Mouse (Mus musculus) lung, embryonic 14.5 days (tissue): ENCODE measurements around the gene Fam166a. TPM values are rescaled to one million over a fixed set of nuclear protein-coding genes. Genes with fewer than 3 reads are reported as not detected.
A peak's percentile ranks its signal among the peaks of the same experiment; 100 is the strongest.

Experiments
- ATAC-seq: fragments of 200-750 bp; cut with Nextera tagmentation; 2 replicates; pipeline ENCODE4 v1.8.0; 2017; ENCODE audit warnings: mild to moderate bottlenecking, moderate TSS enrichment, moderate library complexity; ENCODE audit not compliant: insufficient read depth
- DNase-seq: peaks from one replicate; pipeline ENCODE4 v3.0.0-alpha.2; 2015
- H3K27ac ChIP-seq: fragments of 300-500 bp; sonication (generic); 2 replicates; pipeline ENCODE4 v1.5.1; 2014; ENCODE audit warnings: low read depth, mild to moderate bottlenecking, moderate library complexity
- H3K27me3 ChIP-seq: fragments of 300-500 bp; sonication (generic); 2 replicates; pipeline ENCODE4 v1.6.1; 2014; ENCODE audit warnings: low read length, control low read depth; ENCODE audit not compliant: insufficient read depth
- H3K36me3 ChIP-seq: fragments of 300-500 bp; sonication (generic); 2 replicates; pipeline ENCODE4 v1.6.1; 2014; ENCODE audit warnings: control low read depth; ENCODE audit not compliant: insufficient read depth
- H3K4me1 ChIP-seq: fragments of 300-500 bp; sonication (generic); 2 replicates; pipeline ENCODE4 v1.6.1; 2014; ENCODE audit warnings: antibody characterized with exemption, control low read depth; ENCODE audit not compliant: insufficient read depth
- H3K4me2 ChIP-seq: fragments of 300-500 bp; sonication (generic); 2 replicates; pipeline ENCODE4 v1.6.1; 2014; ENCODE audit warnings: mild to moderate bottlenecking
- H3K4me3 ChIP-seq: fragments of 300-500 bp; sonication (generic); 2 replicates; pipeline ENCODE4 v1.5.1; 2014; ENCODE audit warnings: low read depth, low read length
- H3K9ac ChIP-seq: fragments of 300-500 bp; sonication (generic); 2 replicates; pipeline ENCODE4 v1.6.1; 2014
- H3K9me3 ChIP-seq: fragments of 300-500 bp; sonication (generic); 2 replicates; pipeline ENCODE4 v1.6.1; 2016; ENCODE audit warnings: low read depth, low read length, control low read depth
- CTCF ChIP-seq: IDR thresholded peaks from 2 replicates; pipeline ENCODE4 v1.5.1; 2016; ENCODE audit warnings: antibody characterized with exemption, low read depth
- WGBS: fragments of 180-500 bp; shearing (Covaris S2); extraction: QIAGEN DNeasy Blood & Tissue Kit; methylation state at CpG from one replicate; pipeline ENCODE4 v1.1.7; 2014; 5-methylcytosine and 5-hydroxymethylcytosine counted together
- polyA plus RNA-seq: library from polyadenylated mRNA; unstranded; fragments of >200 nt; fragmentation: Nextera tagmentation; extraction: Ambion mirVana; gene quantifications from 2 replicates; pipeline ENCODE4 v1.2.1, GENCODE M21; 2014

Gene Fam166a
- polyA plus RNA-seq, 1 experiment from 2014 or later, result 0.47 TPM

GRCm38 (mm10) chr2:25234050-25234449 is 15.5 kb downstream of the Fam166a start, which contains the start of gene Slc34a3:
Gene Slc34a3 (minus strand): TSS chr2:25234364.
- Histone ChIP-seq H3K9me3 (no peaks in the 10 kb centered on the region), H3K4me2 (no peak within 1 kb of the TSS), H3K27me3 (0 out of 2 replicates have a peak, but pooled peaks cover 2% of the 10 kb centered on the region), H3K9ac (no peak within 1 kb of the TSS), H3K4me1 (no peaks in the 10 kb centered on the region), H3K36me3 (no peaks in the 10 kb centered on the region), H3K27ac (no peak within 1 kb of the TSS), H3K4me3 (no peak within 1 kb of the TSS)
- TF ChIP-seq CTCF, result no peak
- no peak for DNase-seq
- ATAC-seq, result no peak
- WGBS, result 67% methylated on average over 3 of the region's 3 CpGs

GRCm38 (mm10) chr2:25234551-25235220 is 16.1 kb downstream of the Fam166a start:
- no peak overlapping the region for H3K27ac ChIP-seq

GRCm38 (mm10) chr2:25236614-25237013 is 18.1 kb downstream of the Fam166a start, which contains the start of gene Rnf224:
Gene Rnf224 (minus strand): TSS chr2:25236787.
- H3K4me3 ChIP-seq, result no peak within 1 kb of the TSS
- H3K4me2 ChIP-seq, result no peak within 1 kb of the TSS
- no peak within 1 kb of the TSS for H3K9ac ChIP-seq
- 0 out of 2 replicates have a peak, but pooled peaks cover 4% of the 10 kb centered on the region for H3K4me1 ChIP-seq
- TF ChIP-seq CTCF, result no peak
- 19% methylated on average over 8 of the region's 8 CpGs for WGBS
- no peaks in the 10 kb centered on the region for H3K9me3 ChIP-seq
- ATAC-seq (no peak), DNase-seq (no peak)
- H3K27ac ChIP-seq, result no peak within 1 kb of the TSS
- peaks cover 7% of the 10 kb centered on the region; the same call in 1 of the 2 replicates for H3K27me3 ChIP-seq
- H3K36me3 ChIP-seq, result no peaks in the 10 kb centered on the region

More at GRCm38 (mm10) chr2:25234551-25235220, 16.1 kb downstream of the Fam166a start:
- DNase-seq, result no peak
- no peak overlapping the region for H3K9ac ChIP-seq
- WGBS, result 46% methylated on average over 5 of the region's 5 CpGs
- no peak overlapping the region for H3K4me2 ChIP-seq
- TF ChIP-seq CTCF, result no peak
- no peaks in the 10 kb centered on the region for H3K36me3 ChIP-seq
- no peak overlapping the region for H3K4me3 ChIP-seq
- H3K9me3 ChIP-seq, result no peaks in the 10 kb centered on the region
- H3K27me3 ChIP-seq, result 0 out of 2 replicates have a peak, but pooled peaks cover 2% of the 10 kb centered on the region
- no peak for ATAC-seq
- H3K4me1 ChIP-seq, result no peaks in the 10 kb centered on the region

GRCm38 (mm10) chr2:25237522-25237921 is 19.0 kb downstream of the Fam166a start:
- peaks cover 15% of the 10 kb centered on the region for H3K27me3 ChIP-seq
- H3K4me2 ChIP-seq, result no peak overlapping the region
- ATAC-seq (no peak), DNase-seq (no peak)
- H3K4me3 ChIP-seq, result no peak overlapping the region
- WGBS, result 46% methylated on average over 4 of the region's 4 CpGs
- H3K27ac ChIP-seq, result no peak overlapping the region
- no peak for TF ChIP-seq CTCF
- no peaks in the 10 kb centered on the region for H3K36me3 ChIP-seq
- H3K4me1 ChIP-seq, result 0 out of 2 replicates have a peak, but pooled peaks cover 4% of the 10 kb centered on the region
- no peaks in the 10 kb centered on the region for H3K9me3 ChIP-seq
- no peak overlapping the region for H3K9ac ChIP-seq

- H3K9me3 ChIP-seq, result no peaks in the 10 kb centered on the region
- ATAC-seq (no peak), DNase-seq (no peak)
- peaks cover 20% of the 10 kb centered on the region for H3K27me3 ChIP-seq
- TF ChIP-seq CTCF, result no peak
- no peak overlapping the region for H3K27ac ChIP-seq
- 0 out of 2 replicates have a peak, but pooled peaks cover 4% of the 10 kb centered on the region for H3K4me1 ChIP-seq
- no peak overlapping the region for H3K4me3 ChIP-seq
- no peaks in the 10 kb centered on the region for H3K36me3 ChIP-seq
- no peak overlapping the region for H3K9ac ChIP-seq
- H3K4me2 ChIP-seq, result no peak overlapping the region
Observed at GRCm38 (mm10) chr2:25238106-25238505, 19.6 kb downstream of the Fam166a start.

- Histone ChIP-seq H3K4me1 (0 out of 2 replicates have a peak, but pooled peaks cover 4% of the 10 kb centered on the region), H3K4me3 (no peak overlapping the region), H3K36me3 (no peaks in the 10 kb centered on the region), H3K4me2 (no peak overlapping the region), H3K9ac (no peak overlapping the region), H3K9me3 (no peaks in the 10 kb centered on the region), H3K27me3 (peaks cover 23% of the 10 kb centered on the region), H3K27ac (no peak overlapping the region)
- no peak for DNase-seq
- ATAC-seq, result no peak
- 81% methylated on average over 3 of the region's 3 CpGs for WGBS
- no peak for TF ChIP-seq CTCF
Observed at GRCm38 (mm10) chr2:25239766-25240165, 21.2 kb downstream of the Fam166a start.

- Histone ChIP-seq H3K4me1 (0 out of 2 replicates have a peak, but pooled peaks cover 4% of the 10 kb centered on the region), H3K4me2 (peak overlapping the region; percentile 93), H3K36me3 (no peaks in the 10 kb centered on the region), H3K9me3 (no peaks in the 10 kb centered on the region), H3K9ac (peak overlapping the region; percentile 48), H3K27me3 (peaks cover 23% of the 10 kb centered on the region), H3K27ac (peak overlapping the region; percentile 46; the same call in 1 of the 2 replicates), H3K4me3 (peak overlapping the region; percentile 49)
- DNase-seq (no peak), ATAC-seq (peak; percentile 19; the same call in 1 of the 2 replicates)
- TF ChIP-seq CTCF, result no peak
- WGBS, result 50% methylated on average over 8 of the region's 8 CpGs
Observed at GRCm38 (mm10) chr2:25240310-25240709, 21.8 kb downstream of the Fam166a start.
